Mouse (Mus musculus) intestine, embryonic 14.5 days (tissue): Measurements from ENCODE around the gene Ttc21a. TPM values are rescaled to one million over a fixed set of nuclear protein-coding genes. Genes with fewer than 3 reads are reported as not detected.

Source experiments
- ATAC-seq: fragments of 200-750 bp; cut with Nextera tagmentation; replicated peaks from 2 replicates; pipeline ENCODE4 v1.8.0; 2017; ENCODE audit warnings: low read depth, moderate number of reproducible peaks, moderate TSS enrichment, moderate library complexity; ENCODE audit not compliant: low FRiP score, low TSS enrichment
- DNase-seq: peaks from one replicate; pipeline ENCODE4 v3.0.0-alpha.2; 2018; ENCODE audit warnings: low spot score
- H3K27ac ChIP-seq: fragments of 300-500 bp; sonication (generic); 2 replicates; pipeline ENCODE4 v1.5.1; 2014; ENCODE audit warnings: low read depth, mild to moderate bottlenecking, control low read depth
- H3K27me3 ChIP-seq: fragments of 300-500 bp; sonication (generic); replicated peaks from 2 replicates; pipeline ENCODE4 v1.6.1; 2014; ENCODE audit warnings: low read length, control low read depth; ENCODE audit not compliant: control insufficient read depth, insufficient read depth
- H3K36me3 ChIP-seq: fragments of 300-500 bp; sonication (generic); 2 replicates; pipeline ENCODE4 v1.6.1; 2014; ENCODE audit warnings: low read length, control low read depth; ENCODE audit not compliant: control insufficient read depth, insufficient read depth
- H3K4me1 ChIP-seq: fragments of 300-500 bp; sonication (generic); replicated peaks from 2 replicates; pipeline ENCODE4 v1.6.1; 2014; ENCODE audit warnings: low read length, control low read depth, mixed read lengths; ENCODE audit not compliant: control insufficient read depth, insufficient read depth
- H3K4me2 ChIP-seq: fragments of 300-500 bp; sonication (generic); 2 replicates; pipeline ENCODE4 v1.6.1; 2014; ENCODE audit warnings: low read length
- H3K4me3 ChIP-seq: fragments of 300-500 bp; sonication (generic); 2 replicates; pipeline ENCODE4 v1.5.1; 2014; ENCODE audit warnings: low read depth, low read length, control low read depth, mixed read lengths
- H3K9ac ChIP-seq: fragments of 300-500 bp; sonication (generic); 2 replicates; pipeline ENCODE4 v1.6.1; 2014; ENCODE audit warnings: mild to moderate bottlenecking, low read length
- H3K9me3 ChIP-seq: fragments of 300-500 bp; sonication (generic); 2 replicates; pipeline ENCODE4 v1.6.1; 2016; ENCODE audit warnings: low read length, control low read depth; ENCODE audit not compliant: control insufficient read depth
- WGBS: fragments of 180-500 bp; shearing (Covaris S2); extraction: QIAGEN DNeasy Blood & Tissue Kit; methylation state at CpG from one replicate; pipeline ENCODE4 v1.1.7; 2014; 5-methylcytosine and 5-hydroxymethylcytosine counted together
- polyA plus RNA-seq: library from polyadenylated mRNA; unstranded; fragments of >200 nt; fragmentation: Nextera tagmentation; extraction: Ambion mirVana; gene quantifications from 2 replicates; pipeline ENCODE4 v1.2.1, GENCODE M21; 2014

Ttc21a gene
- 0.07 and 0.09 TPM in 2 replicates for polyA plus RNA-seq

DNA sequence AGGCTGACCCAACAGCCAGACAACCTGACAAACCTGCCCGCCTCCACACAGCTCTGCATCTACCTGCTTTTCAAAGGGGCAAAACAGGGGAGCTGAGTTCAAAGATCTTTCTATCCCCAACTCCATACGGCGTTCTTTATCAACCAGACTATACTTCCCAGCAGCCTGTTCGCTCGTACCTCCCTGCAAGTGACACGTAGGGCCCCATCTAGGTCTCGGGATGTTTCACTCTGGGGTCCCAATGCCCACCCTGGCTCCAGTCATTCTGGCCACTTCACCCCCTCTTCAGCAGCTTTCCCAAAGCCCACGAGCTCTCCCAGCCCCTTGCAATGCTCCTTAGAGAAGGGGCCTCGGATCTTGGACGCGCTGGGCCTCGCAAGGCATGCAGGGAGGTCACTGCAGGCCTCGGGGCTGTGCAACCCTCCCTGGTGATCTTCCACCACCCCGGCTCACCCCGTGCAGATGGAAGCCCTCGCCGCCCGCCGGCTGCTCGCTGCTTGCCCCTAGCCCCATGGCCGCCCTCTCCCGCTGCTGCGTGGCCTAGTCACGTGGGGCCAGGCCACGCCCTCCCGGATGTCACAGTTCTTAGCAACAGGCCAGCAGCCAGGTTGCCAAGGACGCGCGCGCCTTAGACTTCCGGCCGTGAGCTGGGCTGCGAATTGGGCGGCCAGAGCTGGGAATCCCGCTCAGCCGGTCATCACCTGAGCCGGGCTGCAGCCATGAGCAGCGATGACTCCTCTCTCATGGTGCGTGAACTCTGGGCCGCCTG, at the start of gene Ttc21a, which contains the start of gene Gorasp1:
TSS of gene Ttc21a (plus strand) at position 602 of the 769 bp plus-strand sequence.
TSS of gene Gorasp1 (minus strand) at position 561 of the 769 bp plus-strand sequence.
- ATAC-seq = peak; percentile 96
- peak within 1 kb of the TSS; percentile 75 for H3K9ac ChIP-seq
- H3K36me3 ChIP-seq = 0 out of 2 replicates have a peak, but pooled peaks cover 6% of the 10 kb centered on the region
- H3K27me3 ChIP-seq = no peaks in the 10 kb centered on the region
- no peaks in the 10 kb centered on the region for H3K9me3 ChIP-seq
- H3K4me1 ChIP-seq = peaks cover 7% of the 10 kb centered on the region; the same call in 1 of the 2 replicates
- WGBS = 2% methylated on average over 39 of the region's 40 CpGs
- H3K4me2 ChIP-seq = peak within 1 kb of the TSS; percentile 93
- DNase-seq = peak; percentile 96
- peak within 1 kb of the TSS; percentile 77 for H3K4me3 ChIP-seq
- peak within 1 kb of the TSS; percentile 72 for H3K27ac ChIP-seq

DNA sequence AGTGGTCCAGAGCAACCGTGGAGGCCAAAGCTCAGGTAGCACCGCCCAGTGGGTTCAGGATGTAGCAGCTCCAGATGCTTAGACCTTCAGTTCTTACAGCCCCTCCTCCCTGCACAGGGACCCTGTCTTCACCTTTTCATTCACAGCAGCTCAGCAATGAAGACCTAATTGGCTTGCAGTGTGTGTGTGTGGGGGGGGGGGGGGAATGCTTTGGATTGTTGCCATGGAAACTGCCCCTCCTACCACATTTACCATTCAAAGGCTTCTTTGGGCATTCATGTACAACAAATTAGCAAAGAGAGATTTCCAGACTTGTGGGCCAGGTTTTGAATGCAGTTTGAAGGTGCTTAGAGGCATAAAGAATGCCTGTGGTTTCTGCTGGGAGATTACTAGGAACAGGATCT, 48.6 kb upstream of the Ttc21a start:
- H3K27me3 ChIP-seq = no peaks in the 10 kb centered on the region
- no peak overlapping the region for H3K4me2 ChIP-seq
- ATAC-seq (no peak), DNase-seq (no peak)
- no peak overlapping the region for H3K27ac ChIP-seq
- H3K9ac ChIP-seq = no peak overlapping the region
- 45% methylated on average over 2 of the region's 2 CpGs for WGBS
- no peaks in the 10 kb centered on the region for H3K36me3 ChIP-seq
- H3K4me3 ChIP-seq = no peak overlapping the region
- no peaks in the 10 kb centered on the region for H3K9me3 ChIP-seq
- H3K4me1 ChIP-seq = no peaks in the 10 kb centered on the region

DNA sequence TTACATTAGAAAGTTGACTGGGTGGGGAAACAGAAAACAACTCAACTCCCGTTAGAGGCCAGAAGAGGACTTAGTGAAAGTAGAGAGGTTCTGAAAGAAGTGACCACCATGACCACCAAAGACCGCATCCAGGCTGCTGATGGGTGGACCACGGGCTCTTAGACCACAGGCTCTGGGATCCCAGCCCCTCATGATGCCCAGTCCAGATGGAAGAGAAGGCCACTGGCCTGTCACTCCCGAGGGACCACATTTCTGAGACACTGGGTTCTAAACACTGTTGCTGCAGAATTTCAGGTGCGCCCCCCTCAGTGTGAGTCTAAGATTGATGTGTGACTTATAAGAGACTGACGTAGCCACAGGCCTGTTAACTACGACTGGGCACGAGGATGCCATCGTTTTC, 48.0 kb upstream of the Ttc21a start:
- no peak for DNase-seq
- no peak for ATAC-seq
- Histone ChIP-seq H3K27me3 (no peaks in the 10 kb centered on the region), H3K9me3 (no peaks in the 10 kb centered on the region), H3K36me3 (no peaks in the 10 kb centered on the region), H3K4me2 (no peak overlapping the region), H3K9ac (no peak overlapping the region), H3K4me1 (no peaks in the 10 kb centered on the region), H3K27ac (no peak overlapping the region), H3K4me3 (no peak overlapping the region)
- 82% methylated on average over 9 of the region's 9 CpGs for WGBS

DNA sequence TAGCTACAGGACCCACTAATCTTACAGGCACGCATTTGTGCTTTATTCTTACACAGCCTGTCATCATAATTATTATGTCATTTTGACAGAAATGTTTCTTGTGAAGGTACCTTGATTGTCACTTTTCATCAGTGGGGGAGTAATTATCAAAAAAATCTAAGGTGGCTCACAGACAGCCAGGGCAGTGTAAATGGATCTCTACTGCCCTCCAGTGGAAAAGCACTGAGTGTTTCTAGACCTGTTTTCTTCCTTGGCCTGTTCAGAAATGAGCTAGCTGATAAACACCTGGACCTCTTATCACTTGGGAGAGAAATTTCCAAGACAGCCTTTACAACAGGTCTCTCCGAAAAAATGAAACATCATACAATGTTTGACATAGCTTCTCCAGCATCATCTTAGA, 46.7 kb upstream of the Ttc21a start:
- H3K9ac ChIP-seq = no peak overlapping the region
- H3K4me1 ChIP-seq = peaks cover 4% of the 10 kb centered on the region
- no peaks in the 10 kb centered on the region for H3K9me3 ChIP-seq
- H3K4me3 ChIP-seq = no peak overlapping the region
- no peaks in the 10 kb centered on the region for H3K27me3 ChIP-seq
- 54% methylated on average over 2 of the region's 2 CpGs for WGBS
- ATAC-seq (no peak), DNase-seq (peak; percentile 63)
- H3K27ac ChIP-seq = no peak overlapping the region
- H3K4me2 ChIP-seq = no peak overlapping the region
- H3K36me3 ChIP-seq = no peaks in the 10 kb centered on the region

DNA sequence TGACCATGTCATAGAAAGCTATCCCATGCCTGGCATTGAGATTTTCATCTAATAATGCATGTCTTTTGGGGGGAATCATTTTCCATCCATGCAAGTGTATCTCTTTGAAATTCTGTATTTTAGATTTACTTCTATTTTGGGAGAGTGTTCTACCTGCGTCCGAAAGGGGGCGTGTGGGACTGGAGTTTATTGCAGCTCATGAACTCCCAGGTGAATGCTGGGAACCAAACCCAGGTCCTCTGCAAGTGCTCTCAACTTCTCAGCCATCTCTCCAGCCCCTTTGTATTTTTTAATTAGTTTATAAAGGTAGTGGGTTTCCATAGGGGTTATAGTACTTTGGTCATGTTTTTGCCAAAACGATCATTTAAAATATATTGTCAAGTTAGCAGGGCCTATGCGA, 43.5 kb upstream of the Ttc21a start:
- Histone ChIP-seq H3K27me3 (no peaks in the 10 kb centered on the region), H3K36me3 (no peaks in the 10 kb centered on the region), H3K4me1 (peaks cover 11% of the 10 kb centered on the region), H3K27ac (0 out of 2 replicates have a peak overlapping the region, but pooled peaks have one; percentile 77), H3K9ac (no peak overlapping the region; the same call in 1 of the 2 replicates), H3K4me2 (peak overlapping the region; percentile 95), H3K4me3 (0 out of 2 replicates have a peak overlapping the region, but pooled peaks have one; percentile 85), H3K9me3 (no peaks in the 10 kb centered on the region)
- 86% methylated on average over 5 of the region's 5 CpGs for WGBS
- DNase-seq (no peak), ATAC-seq (no peak)

DNA sequence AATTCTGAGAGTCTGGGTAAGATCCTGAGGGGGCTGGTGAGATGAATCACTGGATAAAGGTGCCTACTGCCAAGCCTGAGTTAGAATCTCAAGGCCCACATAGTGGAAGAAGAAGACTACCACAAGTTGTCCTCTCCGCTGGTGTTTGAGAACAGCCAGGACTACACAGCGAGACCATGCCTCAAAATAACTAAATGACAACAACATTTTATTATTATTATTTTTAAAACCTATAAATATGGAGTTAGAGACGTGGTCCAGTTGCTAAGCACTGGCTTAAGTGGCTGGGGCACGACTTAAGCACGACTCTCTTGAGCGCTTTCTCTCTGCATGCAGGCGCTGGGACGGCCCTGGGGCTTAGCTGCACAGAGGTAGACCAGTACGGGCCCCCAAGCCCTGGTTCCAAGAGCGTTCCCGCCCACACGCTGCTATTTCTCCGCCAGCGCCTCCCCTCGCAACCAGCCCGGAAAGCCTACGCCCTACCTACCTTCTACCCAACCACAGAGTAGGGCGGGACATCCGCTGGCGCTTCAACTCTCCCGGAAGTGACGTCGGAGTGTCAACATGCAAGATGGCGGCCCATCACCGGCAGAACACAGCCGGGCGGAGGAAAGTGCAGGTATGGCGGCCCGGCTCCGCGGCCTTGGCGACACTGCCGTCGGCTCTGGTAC, 42.9 kb upstream of the Ttc21a start, which contains the start of gene Wdr48:
TSS of gene Wdr48 (plus strand) at position 540 of the 671 bp plus-strand sequence.
- Histone ChIP-seq H3K9me3 (no peaks in the 10 kb centered on the region), H3K9ac (peak within 1 kb of the TSS; percentile 80), H3K27me3 (no peaks in the 10 kb centered on the region), H3K4me2 (peak within 1 kb of the TSS; percentile 95), H3K36me3 (no peaks in the 10 kb centered on the region), H3K27ac (peak within 1 kb of the TSS; percentile 77), H3K4me3 (peak within 1 kb of the TSS; percentile 85), H3K4me1 (peaks cover 11% of the 10 kb centered on the region)
- DNase-seq (peak; percentile 97), ATAC-seq (peak; percentile 98)
- 3% methylated on average over 34 of the region's 34 CpGs for WGBS

DNA sequence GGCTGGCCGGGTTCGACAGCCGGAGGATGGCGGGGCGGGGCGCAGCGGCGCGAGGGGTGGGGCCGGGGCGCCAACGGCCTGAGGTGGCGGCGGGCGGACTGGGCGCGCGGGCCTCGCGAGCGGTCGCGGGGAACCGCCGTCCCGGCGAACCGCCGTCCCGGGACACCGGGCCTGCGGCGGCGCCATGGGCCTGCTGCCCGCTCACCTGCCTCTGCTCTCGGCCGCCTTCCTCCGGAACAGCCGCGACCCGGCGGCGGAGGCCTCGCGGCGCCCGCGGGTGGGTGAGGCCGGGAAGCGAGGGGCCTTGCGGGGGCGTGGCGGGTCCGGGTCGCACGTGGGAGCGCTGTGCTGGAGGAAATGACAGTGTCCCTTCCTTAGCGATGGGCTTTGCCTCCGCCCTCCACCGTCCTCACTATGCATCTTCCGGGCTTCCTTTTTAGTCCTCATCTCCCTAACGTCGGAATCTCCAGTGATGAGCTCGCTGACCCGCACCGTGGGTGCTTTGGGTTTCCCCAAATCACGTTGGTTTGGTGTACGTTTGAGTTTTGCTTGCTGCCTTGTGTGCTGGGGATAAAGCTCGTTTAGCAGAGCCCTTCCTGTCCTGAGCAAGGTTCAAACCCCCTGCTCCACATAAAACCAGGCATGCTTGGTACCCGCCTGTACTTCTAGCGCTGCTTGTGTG, 42.2 kb upstream of the Ttc21a start:
- peak; percentile 54 for DNase-seq

DNA sequence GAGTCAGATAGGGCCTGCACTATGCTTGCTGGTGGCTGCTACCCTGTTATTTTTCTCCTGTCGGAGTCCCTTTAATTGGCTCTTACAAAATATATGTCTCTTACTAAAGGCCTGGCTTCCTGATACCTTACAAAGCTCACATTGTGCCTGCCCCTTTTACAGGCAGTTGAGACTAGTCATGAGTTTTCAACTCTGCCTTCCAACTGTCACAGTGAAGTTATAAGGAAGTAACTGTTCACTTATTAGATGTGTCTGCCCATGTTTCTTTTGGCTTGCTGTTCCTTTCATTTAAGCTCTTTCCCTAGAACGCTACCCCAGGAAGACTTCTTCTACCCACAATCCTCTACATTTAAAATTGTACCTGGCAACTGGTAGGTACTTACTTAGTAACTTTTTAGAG, 38.0 kb upstream of the Ttc21a start:
- DNase-seq (no peak), ATAC-seq (no peak)
- Histone ChIP-seq H3K9me3 (no peaks in the 10 kb centered on the region), H3K4me2 (no peak overlapping the region), H3K27me3 (no peaks in the 10 kb centered on the region), H3K27ac (no peak overlapping the region), H3K4me3 (no peak overlapping the region), H3K4me1 (peaks cover 11% of the 10 kb centered on the region), H3K36me3 (peaks cover 8% of the 10 kb centered on the region), H3K9ac (no peak overlapping the region)
- 75% methylated on average over 2 of the region's 2 CpGs for WGBS

More for the DNA sequence above, 42.2 kb upstream of the Ttc21a start:
- H3K4me1 ChIP-seq = peaks cover 11% of the 10 kb centered on the region
- H3K9me3 ChIP-seq = no peaks in the 10 kb centered on the region
- ATAC-seq = peak; percentile 81
- peak overlapping the region; percentile 85 for H3K4me3 ChIP-seq
- H3K27ac ChIP-seq = peak overlapping the region; percentile 77
- H3K9ac ChIP-seq = peak overlapping the region; percentile 80
- 1% methylated on average over 38 of the region's 71 CpGs for WGBS
- no peaks in the 10 kb centered on the region for H3K27me3 ChIP-seq
- no peaks in the 10 kb centered on the region for H3K36me3 ChIP-seq
- peak overlapping the region; percentile 95 for H3K4me2 ChIP-seq
